Mouse (Mus musculus) intestine, postnatal 0 days (tissue): ENCODE data around the gene Polg. TPM values are rescaled to one million over a fixed set of nuclear protein-coding genes. Genes with fewer than 3 reads are reported as not detected.

Experiments
- ATAC-seq: fragments of 200-750 bp; cut with Nextera tagmentation; 2 replicates; pipeline ENCODE4 v1.8.0; 2017; ENCODE audit warnings: mild to moderate bottlenecking, moderate TSS enrichment, moderate library complexity
- H3K27ac ChIP-seq: fragments of 300-500 bp; sonication (generic); 2 replicates; pipeline ENCODE4 v1.5.1; 2014; ENCODE audit warnings: mild to moderate bottlenecking, low read depth, low read length, moderate library complexity
- H3K27me3 ChIP-seq: fragments of 300-500 bp; sonication (generic); replicated peaks from 2 replicates; pipeline ENCODE4 v1.6.1; 2014; ENCODE audit warnings: low read length, mixed read lengths; ENCODE audit not compliant: control insufficient read depth, insufficient read depth
- H3K36me3 ChIP-seq: fragments of 300-500 bp; sonication (generic); 2 replicates; pipeline ENCODE4 v1.6.1; 2014; ENCODE audit warnings: mild to moderate bottlenecking, moderate library complexity; ENCODE audit not compliant: control insufficient read depth, insufficient read depth
- H3K4me1 ChIP-seq: fragments of 300-500 bp; sonication (generic); replicated peaks from 2 replicates; pipeline ENCODE4 v1.6.1; 2014; ENCODE audit warnings: antibody characterized with exemption, low read length, mixed read lengths; ENCODE audit not compliant: control insufficient read depth, insufficient read depth
- H3K4me2 ChIP-seq: fragments of 300-500 bp; sonication (generic); replicated peaks from 2 replicates; pipeline ENCODE4 v1.6.1; 2014; ENCODE audit warnings: low read depth, mild to moderate bottlenecking, moderate library complexity
- H3K4me3 ChIP-seq: fragments of 300-500 bp; sonication (generic); 2 replicates; pipeline ENCODE4 v1.5.1; 2014; ENCODE audit warnings: low read depth, low read length
- H3K9ac ChIP-seq: fragments of 300-500 bp; sonication (generic); 2 replicates; pipeline ENCODE4 v1.6.1; 2014; ENCODE audit warnings: mild to moderate bottlenecking, low read depth, low read length
- H3K9me3 ChIP-seq: fragments of 300-500 bp; sonication (generic); 2 replicates; pipeline ENCODE4 v1.6.1; 2016; ENCODE audit warnings: mixed run types; ENCODE audit not compliant: control insufficient read depth
- CTCF ChIP-seq: sonication (generic); IDR thresholded peaks from 2 replicates; pipeline ENCODE4 v1.5.1; 2016; ENCODE audit warnings: low read depth, mild to moderate bottlenecking, control low read depth, antibody characterized with exemption, moderate library complexity
- WGBS: fragments of 180-500 bp; shearing (Covaris S2); extraction: QIAGEN DNeasy Blood & Tissue Kit; methylation state at CpG from one replicate; pipeline ENCODE4 v1.1.7; 2014; 5-methylcytosine and 5-hydroxymethylcytosine counted together
- microRNA-seq: library from miRNA; unstranded; fragments of <30 nt; microRNA quantifications from one replicate; pipeline ENCODE4, GENCODE M21; 2016
- polyA plus RNA-seq: library from polyadenylated mRNA; unstranded; fragments of >200 nt; fragmentation: Nextera tagmentation; extraction: Ambion mirVana; gene quantifications from 2 replicates; pipeline ENCODE4 v1.2.1, GENCODE M21; 2015

The Polg gene
- polyA plus RNA-seq, 1 experiment from 2014 or later, result 34.6 TPM

- no peak for TF ChIP-seq CTCF
- Histone ChIP-seq H3K9me3 (no peaks in the 10 kb centered on the region), H3K9ac (no peak overlapping the region), H3K4me3 (no peak overlapping the region), H3K4me2 (no peak overlapping the region), H3K27ac (no peak overlapping the region), H3K4me1 (no peaks in the 10 kb centered on the region), H3K27me3 (no peaks in the 10 kb centered on the region), H3K36me3 (no peaks in the 10 kb centered on the region)
- no peak for ATAC-seq
- WGBS, result 75% methylated on average over 12 of the region's 12 CpGs
These were observed 67.2 kb downstream of the Polg start for GRCm38 (mm10) chr7:79398971-79399370.

DNA sequence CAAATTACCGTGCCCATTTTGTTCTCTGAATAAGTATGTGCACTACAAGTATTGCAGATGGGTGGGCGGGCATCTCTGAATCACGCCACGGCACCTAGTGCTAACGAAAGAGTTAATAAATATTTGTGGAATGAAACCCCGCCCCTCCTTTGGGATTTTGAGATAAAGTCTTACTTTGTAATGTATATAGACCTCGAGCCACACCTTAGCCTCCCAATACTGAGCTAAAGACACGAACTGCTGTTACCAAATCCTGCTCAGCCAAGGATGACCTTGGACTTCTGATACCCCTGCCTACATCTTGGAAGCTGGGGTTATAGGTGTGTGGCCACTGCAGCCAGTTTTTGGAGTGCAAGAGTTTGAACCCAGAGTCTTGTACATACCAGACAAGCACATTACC, 67.7 kb downstream of the Polg start:
- Histone ChIP-seq H3K4me1 (no peaks in the 10 kb centered on the region), H3K27me3 (no peaks in the 10 kb centered on the region), H3K9me3 (no peaks in the 10 kb centered on the region), H3K27ac (no peak overlapping the region), H3K36me3 (no peaks in the 10 kb centered on the region), H3K9ac (no peak overlapping the region), H3K4me2 (no peak overlapping the region), H3K4me3 (no peak overlapping the region)
- TF ChIP-seq CTCF, result no peak
- 41% methylated on average over 8 of the region's 8 CpGs for WGBS
- ATAC-seq, result no peak

DNA sequence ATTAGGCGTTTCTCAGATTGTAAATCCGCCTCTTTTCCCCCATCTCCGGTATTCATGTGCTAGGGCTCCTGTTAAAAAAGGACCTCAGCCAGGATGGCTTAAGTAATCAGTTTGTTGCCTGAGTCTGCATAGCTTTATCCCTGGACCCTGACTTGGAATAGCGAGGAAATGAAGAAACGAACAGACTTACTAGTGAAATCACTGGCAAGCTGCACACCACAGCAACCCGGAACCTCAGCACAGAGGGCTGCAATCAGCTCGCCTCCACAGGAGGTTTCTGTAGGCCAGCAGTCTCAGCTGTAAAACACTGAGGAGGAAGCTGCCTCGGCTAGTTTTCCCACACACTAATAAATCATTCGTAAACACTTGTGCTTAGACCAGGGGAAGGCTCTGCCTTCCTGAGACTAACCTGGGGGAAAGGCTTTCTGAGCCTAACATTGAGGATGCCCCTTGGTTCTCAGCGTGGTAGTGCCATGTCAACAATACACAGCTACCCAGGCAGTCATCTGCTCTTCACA, 68.7 kb downstream of the Polg start:
- Histone ChIP-seq H3K36me3 (no peaks in the 10 kb centered on the region), H3K4me3 (no peak overlapping the region), H3K27ac (no peak overlapping the region), H3K27me3 (no peaks in the 10 kb centered on the region), H3K9ac (no peak overlapping the region), H3K9me3 (no peaks in the 10 kb centered on the region), H3K4me2 (no peak overlapping the region), H3K4me1 (no peaks in the 10 kb centered on the region)
- TF ChIP-seq CTCF, result no peak
- 55% methylated on average over 10 of the region's 10 CpGs for WGBS
- ATAC-seq, result no peak

Small RNA genes lying within 50 kb of the gene (microRNA-seq; reads per million reads assigned to microRNA genes)
- gene Mir9-3, result 2.4 reads per million

Other genes starting within 250 kb of the Polg start
- gene Abhd2, start 193.2 kb downstream of the Polg start, polyA plus RNA-seq, result 34.8 and 36.2 TPM in 2 replicates
- 0.20 and 0.37 TPM in 2 replicates for gene Rlbp1, start 79.3 kb downstream of the Polg start, polyA plus RNA-seq
- 1.2 TPM in 2 replicates for gene Fanci, start 74.4 kb downstream of the Polg start, polyA plus RNA-seq
- not detected in 2 replicates for gene Rhcg, start 151.3 kb upstream of the Polg start, polyA plus RNA-seq
- gene Ticrr, start 193.8 kb upstream of the Polg start, polyA plus RNA-seq, result 1.5 and 1.7 TPM in 2 replicates
- gene Kif7, start 249.4 kb upstream of the Polg start, polyA plus RNA-seq, result 0.69 and 0.82 TPM in 2 replicates